Mouse (Mus musculus) urinary bladder, postnatal 25 days (tissue): ENCODE results near the gene Gm26620.
A peak's percentile ranks its signal among the peaks of the same experiment; 100 is the strongest.

ENCODE experiments used
- DNase-seq: peaks from one replicate; pipeline ENCODE4 v3.0.0; 2022; ENCODE audit warnings: low spot score

The Gm26620 gene

GRCm38 (mm10) chr1:170871402-170871801 is 13.5 kb upstream of the Gm26620 start:
- DNase-seq, result no peak

GRCm38 (mm10) chr1:170871961-170872360 is 12.9 kb upstream of the Gm26620 start:
- DNase-seq, result no peak

- no peak for DNase-seq
Observed at GRCm38 (mm10) chr1:170875676-170876075, 9.2 kb upstream of the Gm26620 start.

GRCm38 (mm10) chr1:170876906-170877305 is 8.0 kb upstream of the Gm26620 start:
- no peak for DNase-seq

GRCm38 (mm10) chr1:170882915-170883485 is 1.9 kb upstream of the Gm26620 start:
- no peak for DNase-seq

- DNase-seq, result no peak
Observed at GRCm38 (mm10) chr1:170884390-170884789, 475 bp upstream of the Gm26620 start.

- DNase-seq, result no peak
Observed at GRCm38 (mm10) chr1:170886044-170886458, 1.2 kb downstream of the Gm26620 start.

GRCm38 (mm10) chr1:170889310-170889709 is 4.4 kb downstream of the Gm26620 start:
- DNase-seq, result no peak

- DNase-seq, result no peak
Observed at GRCm38 (mm10) chr1:170891646-170892045, 6.8 kb downstream of the Gm26620 start.

- DNase-seq, result no peak
Observed at GRCm38 (mm10) chr1:170892279-170892678, 7.4 kb downstream of the Gm26620 start.

- DNase-seq, result no peak
Observed at GRCm38 (mm10) chr1:170894603-170895602, 10.0 kb downstream of the Gm26620 start.

- DNase-seq, result no peak
Observed at GRCm38 (mm10) chr1:170896651-170897281, 11.9 kb downstream of the Gm26620 start.

GRCm38 (mm10) chr1:170898413-170899075 is 13.7 kb downstream of the Gm26620 start:
- no peak for DNase-seq

GRCm38 (mm10) chr1:170900799-170901467 is 16.1 kb downstream of the Gm26620 start:
- DNase-seq, result peak; percentile 38

- peak; percentile 87 for DNase-seq
Observed at GRCm38 (mm10) chr1:170901536-170902238, 16.8 kb downstream of the Gm26620 start.

- DNase-seq, result no peak
Observed at GRCm38 (mm10) chr1:170903485-170903884, 18.6 kb downstream of the Gm26620 start.

GRCm38 (mm10) chr1:170907111-170907455 is 22.2 kb downstream of the Gm26620 start:
- DNase-seq, result no peak

- DNase-seq, result no peak
Observed at GRCm38 (mm10) chr1:170907456-170908191, 22.8 kb downstream of the Gm26620 start.

GRCm38 (mm10) chr1:170908341-170908740 is 23.5 kb downstream of the Gm26620 start:
- no peak for DNase-seq

GRCm38 (mm10) chr1:170911907-170912660 is 27.2 kb downstream of the Gm26620 start:
- DNase-seq, result no peak
